Mouse (Mus musculus): Measurements from ENCODE around the gene Cadps.

- TF ChIP-seq CTCF (IDR thresholded peaks at IDR 0.05; ENCODE audit: borderline replicate concordance, control insufficient read depth, extremely low read depth, insufficient read depth, low read length, poor library complexity) (no peak), POLR2A (IDR thresholded peaks at IDR 0.05; ENCODE audit: control insufficient read depth, extremely low read depth, insufficient read depth, low read length, poor library complexity) (no peak)
Measured at GRCm38 (mm10) chr14:12869605-12870004, 46.7 kb upstream of the Cadps start.
